In the genomic region with DNA sequence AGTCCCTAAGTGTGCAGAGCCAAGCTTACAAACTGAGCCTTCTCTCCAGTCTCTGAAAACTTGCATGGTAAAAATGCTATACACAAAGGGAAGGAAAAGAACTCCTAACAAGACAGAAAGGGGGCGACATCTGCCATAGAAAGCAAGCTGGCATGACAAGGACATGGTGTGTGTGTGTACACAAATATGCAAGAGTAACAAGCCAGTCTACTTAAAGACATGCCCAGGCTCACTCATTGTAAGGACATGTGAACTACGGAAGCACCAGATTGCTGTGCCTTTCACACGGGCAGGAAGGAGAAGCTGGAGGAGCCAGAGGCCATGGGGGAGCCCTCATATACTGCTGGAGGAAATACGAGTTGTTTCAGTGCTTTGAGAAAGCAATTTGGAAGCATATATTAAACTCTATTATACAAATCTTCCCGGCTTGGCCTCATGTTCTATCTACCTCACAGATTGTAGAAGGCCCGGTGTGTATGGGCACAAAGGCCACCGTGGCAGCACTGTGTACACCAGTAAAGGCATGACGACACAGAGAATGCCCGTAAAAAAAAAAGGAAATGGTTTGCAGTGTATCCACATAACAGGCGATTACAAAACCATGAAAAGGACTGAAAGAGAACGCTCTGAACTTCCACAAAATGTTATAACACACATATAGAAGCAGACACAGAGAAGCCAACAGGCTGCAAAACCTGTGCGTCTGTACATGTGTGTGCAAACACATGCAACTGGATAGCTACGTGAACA, we compare ENCODE assay signal across 10 mouse cellular contexts. TPM values are rescaled to one million over a fixed set of nuclear protein-coding genes. Genes with fewer than 3 reads are reported as not detected.
A peak's percentile ranks its signal among the peaks of the same experiment; 100 is the strongest.
DNase-seq lines count a peak whose midpoint lies in the region; ATAC-seq and TF ChIP-seq lines count a peak whose summit lies in the region.
"Had no signal": no experiment of that assay in that cellular context is flagged by ENCODE, and none has a peak within 500 bp of the region (broad histone marks: within the 10 kb centered on the region; RNA-seq: fewer than 3 reads in every experiment).

No protein-coding gene starts in this region.

- TF ChIP-seq POLR2A in limb, embryonic 14.5 days (IDR thresholded peaks at IDR 0.05; ENCODE audit: borderline replicate concordance, extremely low read depth, insufficient read depth, insufficient read length), result no peak

- TF ChIP-seq CTCF in midbrain, postnatal 0 days (IDR thresholded peaks at IDR 0.05), result peak; percentile 61

- no peaks in the 10 kb centered on the region for H3K36me3 ChIP-seq in midbrain, postnatal 0 days (ENCODE audit: insufficient read depth, low read length)
- no peaks in the 10 kb centered on the region for H3K36me3 ChIP-seq in midbrain, embryonic 11.5 days (ENCODE audit: control insufficient read depth, insufficient read depth, low read length)
- no peaks in the 10 kb centered on the region for H3K36me3 ChIP-seq in limb, embryonic 14.5 days (ENCODE audit: control insufficient read depth, insufficient read depth, low read length)
- H3K36me3 ChIP-seq: hindbrain, embryonic 15.5 days had no signal

- intact Hi-C loops in heart, postnatal 36 days (cut with DNase I), result no loop called here

- no peak overlapping the region for H3K27ac ChIP-seq in midbrain, postnatal 0 days (ENCODE audit: low read depth, low read length)
- no peak overlapping the region for H3K27ac ChIP-seq in midbrain, embryonic 11.5 days (ENCODE audit: low read depth, low read length)
- H3K27ac ChIP-seq in limb, embryonic 14.5 days (replicated peaks; ENCODE audit: low read depth, low read length), result 0 out of 2 replicates have a peak overlapping the region, but pooled peaks have one; percentile 19
- H3K27ac ChIP-seq: hindbrain, embryonic 15.5 days had no signal

- 70% methylated on average over 13 of the region's 13 CpGs for WGBS in midbrain, postnatal 0 days
- WGBS in midbrain, embryonic 11.5 days, result 76% methylated on average over 13 of the region's 13 CpGs
- 44% methylated on average over 13 of the region's 13 CpGs for WGBS in limb, embryonic 14.5 days

- no peak overlapping the region for H3K4me3 ChIP-seq in midbrain, postnatal 0 days (ENCODE audit: low read depth, low read length)
- no peak overlapping the region for H3K4me3 ChIP-seq in midbrain, embryonic 11.5 days (ENCODE audit: low read depth, low read length)
- no peak overlapping the region for H3K4me3 ChIP-seq in limb, embryonic 14.5 days (replicated peaks; ENCODE audit: low read length)
- H3K4me3 ChIP-seq: hindbrain, embryonic 15.5 days had no signal

- no peak overlapping the region for H3K9ac ChIP-seq in midbrain, postnatal 0 days (replicated peaks; ENCODE audit: low read length, poor library complexity, severe bottlenecking)
- H3K9ac ChIP-seq in midbrain, embryonic 11.5 days (ENCODE audit: low read length), result no peak overlapping the region
- H3K9ac ChIP-seq in limb, embryonic 14.5 days (ENCODE audit: low read depth, low read length, severe bottlenecking), result no peak overlapping the region
- H3K9ac ChIP-seq: hindbrain, embryonic 15.5 days had no signal

- H3K4me2 ChIP-seq in midbrain, postnatal 0 days (ENCODE audit: low read depth, low read length, poor library complexity, severe bottlenecking), result no peak overlapping the region
- no peak overlapping the region for H3K4me2 ChIP-seq in midbrain, embryonic 11.5 days
- H3K4me2 ChIP-seq in limb, embryonic 14.5 days (replicated peaks; ENCODE audit: low read depth, low read length, severe bottlenecking), result no peak overlapping the region
- H3K4me2 ChIP-seq: hindbrain, embryonic 15.5 days had no signal

- DNase-seq in heart, adult 11 months, result peak; percentile 95
- DNase-seq in heart, postnatal 36 days, result no peak
- DNase-seq in midbrain, postnatal 0 days (ENCODE audit: low spot score), result peak; percentile 21
- no peak for DNase-seq in midbrain, embryonic 11.5 days (ENCODE audit: low spot score, missing footprints)
- no peak for DNase-seq in limb, embryonic 14.5 days (ENCODE audit: low spot score)
- DNase-seq in naive thymus-derived CD4-positive, alpha-beta T cell, adult 2 months (ENCODE audit: low read depth), result peak; percentile 57
- no peak for DNase-seq in right cerebral cortex, postnatal 36 days (ENCODE audit: low spot score in 2 of 2)
- DNase-seq in ovary, postnatal 10 days (ENCODE audit: low spot score), result no peak
- DNase-seq: thymus, postnatal 4 days had no signal

- no peaks in the 10 kb centered on the region for H3K4me1 ChIP-seq in midbrain, postnatal 0 days (ENCODE audit: insufficient read depth, low read length)
- no peaks in the 10 kb centered on the region for H3K4me1 ChIP-seq in midbrain, embryonic 11.5 days (ENCODE audit: control insufficient read depth, insufficient read depth, low read length)
- H3K4me1 ChIP-seq in limb, embryonic 14.5 days (ENCODE audit: control insufficient read depth, insufficient read depth, low read length), result peaks cover 4% of the 10 kb centered on the region; the same call in 1 of the 2 replicates
- H3K4me1 ChIP-seq: hindbrain, embryonic 15.5 days had no signal

- H3K27me3 ChIP-seq in midbrain, postnatal 0 days (ENCODE audit: insufficient read depth, low read length), result no peaks in the 10 kb centered on the region
- H3K27me3 ChIP-seq in midbrain, embryonic 11.5 days (ENCODE audit: control insufficient read depth, insufficient read depth, low read length), result no peaks in the 10 kb centered on the region
- no peaks in the 10 kb centered on the region for H3K27me3 ChIP-seq in limb, embryonic 14.5 days (ENCODE audit: control insufficient read depth, insufficient read depth, low read length)
- H3K27me3 ChIP-seq: hindbrain, embryonic 15.5 days had no signal

- no peaks in the 10 kb centered on the region for H3K9me3 ChIP-seq in midbrain, postnatal 0 days (ENCODE audit: low read length)
- no peaks in the 10 kb centered on the region for H3K9me3 ChIP-seq in midbrain, embryonic 11.5 days (ENCODE audit: control insufficient read depth, low read length)
- no peaks in the 10 kb centered on the region for H3K9me3 ChIP-seq in limb, embryonic 14.5 days (ENCODE audit: control insufficient read depth, low read length)
- H3K9me3 ChIP-seq: hindbrain, embryonic 15.5 days had no signal

- ATAC-seq in midbrain, postnatal 0 days (ENCODE audit: low FRiP score), result no peak
- ATAC-seq in midbrain, embryonic 11.5 days (ENCODE audit: low FRiP score), result no peak
- ATAC-seq in limb, embryonic 14.5 days (ENCODE audit: low FRiP score, low read depth), result no peak

RNA-seq across cellular contexts. Expression of gene Rcsd1, which starts 28.3 kb away (rescaled TPM):
- 10 to 100 TPM; 74.2 to 80.7 TPM for total RNA-seq in heart, postnatal 36 days (2021)
- 7.6 and 7.9 TPM in 2 replicates for total RNA-seq in midbrain, postnatal 0 days (2014; rRNA removed)
- 8.0 and 9.1 TPM in 2 replicates for polyA plus RNA-seq in midbrain, postnatal 0 days (2015; fragmentation: Nextera tagmentation; extraction: Ambion mirVana)
- 5.9 and 6.6 TPM in 2 replicates for polyA plus RNA-seq in midbrain, embryonic 11.5 days (2014; fragmentation: Nextera tagmentation; extraction: Ambion mirVana)
- polyA plus RNA-seq in limb, embryonic 14.5 days (2012; rRNA removed), result 16.7 and 17.9 TPM in 2 replicates
- polyA plus RNA-seq in limb, embryonic 14.5 days (2014; fragmentation: Nextera tagmentation; extraction: Ambion mirVana), result 9.5 and 9.6 TPM in 2 replicates

RNA-seq across cellular contexts. Expression of gene Mpzl1, which starts 46.9 kb away (rescaled TPM):
- total RNA-seq in heart, postnatal 36 days (2021), result 10 to 100 TPM; 14.4 to 21.4 TPM
- total RNA-seq in midbrain, postnatal 0 days (2014; rRNA removed), result 29.7 and 38.2 TPM in 2 replicates
- 138 and 146 TPM in 2 replicates for polyA plus RNA-seq in midbrain, postnatal 0 days (2015; fragmentation: Nextera tagmentation; extraction: Ambion mirVana)
- polyA plus RNA-seq in midbrain, embryonic 11.5 days (2014; fragmentation: Nextera tagmentation; extraction: Ambion mirVana), result 141 and 144 TPM in 2 replicates
- 192 and 214 TPM in 2 replicates for polyA plus RNA-seq in limb, embryonic 14.5 days (2012; rRNA removed)
- polyA plus RNA-seq in limb, embryonic 14.5 days (2014; fragmentation: Nextera tagmentation; extraction: Ambion mirVana), result 196 and 209 TPM in 2 replicates

Comparison
In these comparisons a context has a peak if more than half of its experiments do, and no peak if none do; other contexts are left out.
1. DNase-seq: peak in heart, adult 11 months (single experiment), midbrain, postnatal 0 days (single experiment) and naive thymus-derived CD4-positive, alpha-beta T cell, adult 2 months (single experiment); none in heart, postnatal 36 days (0 of 2), midbrain, embryonic 11.5 days (single experiment), limb, embryonic 14.5 days (single experiment), right cerebral cortex, postnatal 36 days (0 of 2) and ovary, postnatal 10 days (single experiment).